28 mouse cellular contexts compared by ENCODE assay signal in the genomic region with DNA sequence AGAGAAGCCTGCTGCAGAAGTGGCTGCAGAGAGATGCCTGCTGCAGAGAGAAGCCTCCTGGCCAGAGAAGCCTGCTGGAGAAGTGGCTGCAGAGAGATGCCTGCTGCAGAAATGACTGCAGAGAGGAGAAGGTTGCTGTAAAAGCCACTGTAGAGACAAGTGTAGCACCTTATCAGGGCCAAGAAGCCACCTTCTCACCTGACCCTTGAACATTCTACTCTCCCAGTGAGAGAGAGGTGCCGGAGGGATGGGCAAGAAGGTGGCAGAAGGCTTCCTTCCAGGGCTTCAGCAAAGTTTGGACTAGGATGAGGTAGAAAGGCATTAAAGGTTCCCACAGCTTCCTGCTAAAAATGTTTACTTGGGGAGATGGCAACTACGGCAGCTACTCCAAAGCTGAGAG. TPM values are rescaled to one million over a fixed set of nuclear protein-coding genes. Genes with fewer than 3 reads are reported as not detected.
DNase-seq lines count a peak whose midpoint lies in the region.
"Had no signal": no experiment of that assay in that cellular context is flagged by ENCODE, and none has a peak within 500 bp of the region (broad histone marks: within the 10 kb centered on the region; RNA-seq: fewer than 3 reads in every experiment).

No protein-coding gene starts in this region.

- no peaks in the 10 kb centered on the region for H3K4me1 ChIP-seq in heart, embryonic 10.5 days
- H3K4me1 ChIP-seq: embryonic facial prominence, embryonic 13.5 days; embryonic facial prominence, embryonic 15.5 days had no signal

- no peaks in the 10 kb centered on the region for H3K9me3 ChIP-seq in heart, embryonic 10.5 days
- H3K9me3 ChIP-seq: embryonic facial prominence, embryonic 13.5 days; embryonic facial prominence, embryonic 15.5 days; forebrain, embryonic 10.5 days; forebrain, embryonic 12.5 days had no signal

- no peak overlapping the region for H3K27ac ChIP-seq in heart, embryonic 10.5 days
- H3K27ac ChIP-seq: embryonic facial prominence, embryonic 13.5 days; embryonic facial prominence, embryonic 15.5 days; forebrain, embryonic 10.5 days; forebrain, embryonic 12.5 days had no signal

- peak; percentile 52 for DNase-seq in heart, embryonic 10.5 days (ENCODE audit: low spot score)
- DNase-seq in heart, adult 18-20 months: no peak
- peak; percentile 4 to 17 for DNase-seq in spleen, postnatal 4 days (ENCODE audit: low spot score in 2 of 2)
- DNase-seq in spleen, postnatal 14 days (ENCODE audit: low spot score in 2 of 2): no peak
- DNase-seq: adrenal gland, adult 2 months; adrenal gland, postnatal 10 days; adrenal gland, postnatal 25 days; cerebellum, adult 11 months; cerebellum, adult 18-20 months; cerebellum, adult 8-10 months; cerebellum, adult 9-11 months; cerebellum, postnatal 14 days; cerebellum, postnatal 36 days; embryo, embryonic 11 days had no signal

- no peak overlapping the region for H3K4me3 ChIP-seq in heart, embryonic 10.5 days
- H3K4me3 ChIP-seq: embryonic facial prominence, embryonic 13.5 days; embryonic facial prominence, embryonic 15.5 days; erythroblast, embryonic 14.5 days; forebrain, embryonic 10.5 days; forebrain, embryonic 12.5 days had no signal

- 77% methylated on average over 2 of the region's 2 CpGs for WGBS in heart, embryonic 10.5 days

- H3K36me3 ChIP-seq in heart, embryonic 10.5 days: no peaks in the 10 kb centered on the region
- H3K36me3 ChIP-seq: embryonic facial prominence, embryonic 13.5 days; embryonic facial prominence, embryonic 15.5 days; forebrain, embryonic 10.5 days; forebrain, embryonic 12.5 days had no signal

- no peaks in the 10 kb centered on the region for H3K27me3 ChIP-seq in heart, embryonic 10.5 days (ENCODE audit: insufficient read depth, poor library complexity, severe bottlenecking)
- H3K27me3 ChIP-seq: embryonic facial prominence, embryonic 13.5 days; embryonic facial prominence, embryonic 15.5 days; forebrain, embryonic 12.5 days had no signal

RNA-seq across cellular contexts. Expression of gene 1700012A03Rik, which starts 8.5 kb away (rescaled TPM):
- polyA plus RNA-seq in heart, embryonic 10.5 days (2016; fragmentation: Nextera tagmentation; extraction: Ambion mirVana): not detected in 2 replicates
- total RNA-seq in heart, adult 18-20 months (2021): not detected
- total RNA-seq: adrenal gland, adult 2 months; adrenal gland, postnatal 10 days; adrenal gland, postnatal 25 days; adrenal gland, postnatal 4 days; common myeloid progenitor, adult 5-6 weeks; ES-E14; MEL had no signal
- polyA plus RNA-seq: adrenal gland, adult 2 months; brain, embryonic 14.5 days; C2C12; embryonic facial prominence, embryonic 11.5 days; embryonic facial prominence, embryonic 13.5 days; embryonic facial prominence, embryonic 15.5 days; erythroblast, embryonic 14.5 days; forebrain, embryonic 10.5 days; forebrain, embryonic 12.5 days; forebrain, embryonic 14.5 days; forebrain, embryonic 16.5 days had no signal

Comparison
In these comparisons a context has a peak if more than half of its experiments do, and no peak if none do; other contexts are left out.
1. DNase-seq: peak in heart, embryonic 10.5 days (single experiment) and spleen, postnatal 4 days (2 of 2); none in heart, adult 18-20 months (0 of 2) and spleen, postnatal 14 days (0 of 2).